Mouse (Mus musculus) ovary, adult 2 months (tissue): ENCODE measurements around the gene Tk2. TPM values are rescaled to one million over a fixed set of nuclear protein-coding genes. Genes with fewer than 3 reads are reported as not detected.

Experiments
- polyA plus RNA-seq: library from polyadenylated mRNA; depleted of rRNA; stranded (reverse); fragments of >200 nt; gene quantifications from 2 replicates; pipeline ENCODE4 v1.2.3, GENCODE M21; 2012; rRNA removed

Gene Tk2
- 35.1 and 35.8 TPM in 2 replicates for polyA plus RNA-seq

DNA sequence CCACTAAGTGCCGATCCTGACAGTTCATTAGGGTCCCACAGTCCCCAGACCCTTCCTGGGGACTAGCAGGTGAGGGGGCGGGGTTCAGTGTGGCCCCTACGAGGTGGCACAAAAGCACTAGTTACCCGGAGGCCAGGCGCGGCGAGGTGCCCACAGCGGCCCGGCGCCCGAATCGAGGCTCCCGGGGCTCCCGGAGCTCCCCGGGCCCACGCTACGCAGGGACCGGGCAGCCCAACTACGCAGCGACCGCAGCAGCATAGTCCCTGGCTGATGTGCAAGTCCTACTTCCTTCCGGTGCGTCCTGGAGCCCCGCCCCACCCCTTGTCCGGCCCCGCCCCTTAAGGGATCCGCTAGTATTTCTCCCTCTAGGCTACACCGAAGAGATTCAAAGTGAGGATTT, at the start of gene Tk2:
Tk2 (minus strand) TSS at position 283 of the 400 bp plus-strand sequence.

DNA sequence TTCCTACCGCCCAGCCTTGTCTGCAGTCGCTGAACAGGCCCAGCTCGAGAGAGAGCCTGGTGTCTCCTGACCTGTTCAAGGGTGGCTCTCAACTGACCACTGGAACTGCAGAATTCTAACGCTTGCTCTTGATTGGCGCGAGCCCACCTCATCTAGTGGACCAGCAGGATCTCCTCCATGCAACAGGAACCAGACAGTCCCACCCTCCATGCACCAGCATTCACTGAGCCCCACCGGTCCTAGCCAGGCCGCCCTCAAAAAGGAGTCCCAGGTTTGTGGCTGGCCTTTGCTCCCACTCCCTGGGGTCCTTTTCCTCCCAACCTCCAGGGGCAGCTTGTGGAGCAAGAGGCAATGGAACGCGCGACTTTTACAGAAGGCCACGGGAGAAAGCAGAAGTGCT, 44.7 kb upstream of the Tk2 start, which contains the start of gene Cmtm2a:
Cmtm2a (minus strand) TSS at position 101 of the 400 bp plus-strand sequence.

DNA sequence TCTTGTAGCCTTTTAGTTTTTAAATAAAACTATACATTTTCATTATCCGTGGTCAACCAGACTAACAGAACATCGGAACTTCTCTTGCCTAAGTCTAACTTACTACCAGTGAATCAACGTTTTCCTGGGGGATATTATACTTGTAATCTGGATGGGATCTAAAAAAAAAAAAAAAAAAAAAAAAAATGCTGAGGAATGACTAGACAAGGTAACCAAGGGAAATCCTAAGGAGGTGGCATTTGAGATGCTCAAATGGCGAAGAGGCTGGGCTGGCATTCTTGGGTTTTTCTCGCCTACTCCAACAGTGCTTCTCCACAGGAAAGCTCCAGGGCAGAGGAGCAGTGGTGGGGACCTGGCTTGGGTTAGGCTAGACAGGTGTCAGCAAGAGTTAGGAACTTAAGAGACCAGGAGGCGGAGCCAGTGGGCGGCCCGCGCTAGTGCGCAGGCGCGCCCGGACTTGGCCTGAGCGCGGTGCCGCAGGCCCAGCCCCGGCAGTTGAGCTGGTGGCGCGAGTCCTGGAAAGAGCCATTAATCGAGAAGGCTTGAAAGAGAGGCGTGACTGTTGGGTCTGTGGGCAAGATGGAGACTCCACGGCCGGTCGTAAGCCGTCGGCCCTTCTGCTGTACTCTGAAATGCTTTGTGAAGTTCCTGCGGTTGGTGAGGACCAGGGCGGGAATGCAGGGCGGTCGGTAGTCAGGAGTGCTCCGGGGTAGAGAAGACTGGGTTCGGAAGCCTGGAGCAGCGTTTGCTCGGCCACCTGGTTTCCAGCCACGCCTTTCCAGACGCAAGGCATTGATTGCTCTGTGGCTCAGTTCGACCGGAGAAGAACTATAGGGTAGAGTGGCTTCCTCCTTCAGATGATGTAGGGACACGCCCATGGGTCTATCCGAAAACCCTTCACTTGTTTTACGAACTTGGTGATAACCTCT, 2.3 kb upstream of the Tk2 start, which contains the start of gene Cklf:
Cklf (plus strand) TSS at position 423 of the 929 bp plus-strand sequence.

Other genes starting within 250 kb of the Tk2 start
- gene Cdh5, start 146.9 kb downstream of the Tk2 start, polyA plus RNA-seq, result 49.1 and 57.5 TPM in 2 replicates
- 30.2 and 33.8 TPM in 2 replicates for gene Bean1, start 78.1 kb downstream of the Tk2 start, polyA plus RNA-seq
- 8.8 and 14.4 TPM in 2 replicates for gene Cklf, start 2.3 kb upstream of the Tk2 start, polyA plus RNA-seq
- gene Cmtm2a, start 44.6 kb upstream of the Tk2 start, polyA plus RNA-seq, result 3.2 and 4.2 TPM in 2 replicates
- gene Gm45711, start 61.5 kb upstream of the Tk2 start, polyA plus RNA-seq, result 1.3 and 2.6 TPM in 2 replicates
- gene Cmtm1, start 61.6 kb upstream of the Tk2 start, polyA plus RNA-seq, result 0.07 and 0.14 TPM in 2 replicates
- not detected in 2 replicates for gene Gm11020, start 73.0 kb upstream of the Tk2 start, polyA plus RNA-seq
- gene Cmtm2b, start 73.7 kb upstream of the Tk2 start, polyA plus RNA-seq, result 0.19 TPM in 1 of 2 replicates, not detected in the other
- gene Cmtm3, start 90.9 kb upstream of the Tk2 start, polyA plus RNA-seq, result 554 and 599 TPM in 2 replicates
- 18.6 and 19.0 TPM in 2 replicates for gene Cmtm4, start 147.2 kb upstream of the Tk2 start, polyA plus RNA-seq
- 14.7 and 16.0 TPM in 2 replicates for gene Dync1li2, start 194.5 kb upstream of the Tk2 start, polyA plus RNA-seq